Mouse (Mus musculus): ENCODE measurements around the gene Qtrt2.

Qtrt2 gene

DNA sequence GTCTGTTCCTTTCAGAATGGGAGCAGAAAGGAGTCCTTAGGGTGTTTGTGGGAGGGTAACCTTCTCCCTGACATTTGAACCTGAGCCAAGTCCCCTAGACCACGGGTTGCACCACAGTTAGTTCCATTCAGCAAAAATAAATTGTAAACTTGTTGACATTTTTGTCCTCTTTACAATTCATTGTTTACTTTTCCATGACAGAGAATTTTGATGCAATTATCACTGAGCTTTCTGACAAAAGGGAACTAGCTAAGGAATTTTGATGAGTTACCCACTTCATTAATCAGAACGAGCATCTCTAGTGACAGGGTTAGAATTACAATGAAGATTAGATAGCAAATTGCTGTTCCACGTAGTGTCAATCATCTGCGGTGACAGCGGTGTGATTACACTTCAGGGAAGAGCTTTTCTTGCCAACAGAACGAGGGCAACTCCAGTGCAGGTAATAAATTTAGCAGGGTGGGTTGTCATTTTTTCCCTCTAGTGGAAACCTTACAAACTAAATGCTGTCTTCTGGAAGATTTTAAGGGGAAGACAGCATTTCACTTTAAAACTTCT is 1.5 kb downstream of the Qtrt2 start:
- no peak for DNase-seq (ENCODE audit: low spot score in 2 of 2)

DNA sequence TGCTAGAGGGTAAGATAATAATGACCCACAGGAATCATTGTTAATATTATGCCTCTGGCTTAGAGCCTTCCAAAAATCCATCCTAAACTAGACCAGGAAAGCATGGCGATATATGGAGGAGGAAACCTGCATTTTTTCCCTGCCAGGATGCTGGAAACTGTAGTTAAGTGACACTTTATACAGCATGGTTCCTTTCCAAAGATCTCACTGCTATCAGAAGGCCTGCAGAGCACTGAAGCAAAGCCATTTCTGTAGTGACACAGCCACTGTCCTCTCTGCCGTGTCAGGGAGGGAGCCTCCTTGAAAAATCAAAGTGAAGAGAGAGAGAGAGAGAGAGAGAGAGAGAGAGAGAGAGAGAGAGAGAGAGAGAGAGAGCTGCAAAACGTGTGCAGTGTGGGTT is 4.0 kb downstream of the Qtrt2 start:
- no peak for DNase-seq (ENCODE audit: low spot score in 2 of 2)

GRCm38 (mm10) chr16:43922024-43922423 is 4.6 kb downstream of the Qtrt2 start:
- DNase-seq (ENCODE audit: low spot score in 2 of 2): no peak

- no peak for DNase-seq (ENCODE audit: low spot score in 2 of 2)
These were observed 7.7 kb downstream of the Qtrt2 start for GRCm38 (mm10) chr16:43918867-43919266.

GRCm38 (mm10) chr16:43908881-43909280 is 17.7 kb downstream of the Qtrt2 start:
- no peak for DNase-seq (ENCODE audit: low spot score in 2 of 2)

GRCm38 (mm10) chr16:43900571-43900970 is 26.0 kb downstream of the Qtrt2 start:
- DNase-seq (ENCODE audit: low spot score in 2 of 2): no peak

- DNase-seq (ENCODE audit: low spot score in 2 of 2): no peak
These were observed 26.5 kb downstream of the Qtrt2 start for GRCm38 (mm10) chr16:43900138-43900537.

- no peak for DNase-seq (ENCODE audit: low spot score in 2 of 2)
These were observed 32.1 kb downstream of the Qtrt2 start for GRCm38 (mm10) chr16:43894501-43894900.

GRCm38 (mm10) chr16:43890747-43891336 is 35.8 kb downstream of the Qtrt2 start:
- no peak for DNase-seq (ENCODE audit: low spot score in 2 of 2)

- DNase-seq (ENCODE audit: low spot score in 2 of 2): no peak
These were observed 36.6 kb downstream of the Qtrt2 start for GRCm38 (mm10) chr16:43890005-43890336.

DNA sequence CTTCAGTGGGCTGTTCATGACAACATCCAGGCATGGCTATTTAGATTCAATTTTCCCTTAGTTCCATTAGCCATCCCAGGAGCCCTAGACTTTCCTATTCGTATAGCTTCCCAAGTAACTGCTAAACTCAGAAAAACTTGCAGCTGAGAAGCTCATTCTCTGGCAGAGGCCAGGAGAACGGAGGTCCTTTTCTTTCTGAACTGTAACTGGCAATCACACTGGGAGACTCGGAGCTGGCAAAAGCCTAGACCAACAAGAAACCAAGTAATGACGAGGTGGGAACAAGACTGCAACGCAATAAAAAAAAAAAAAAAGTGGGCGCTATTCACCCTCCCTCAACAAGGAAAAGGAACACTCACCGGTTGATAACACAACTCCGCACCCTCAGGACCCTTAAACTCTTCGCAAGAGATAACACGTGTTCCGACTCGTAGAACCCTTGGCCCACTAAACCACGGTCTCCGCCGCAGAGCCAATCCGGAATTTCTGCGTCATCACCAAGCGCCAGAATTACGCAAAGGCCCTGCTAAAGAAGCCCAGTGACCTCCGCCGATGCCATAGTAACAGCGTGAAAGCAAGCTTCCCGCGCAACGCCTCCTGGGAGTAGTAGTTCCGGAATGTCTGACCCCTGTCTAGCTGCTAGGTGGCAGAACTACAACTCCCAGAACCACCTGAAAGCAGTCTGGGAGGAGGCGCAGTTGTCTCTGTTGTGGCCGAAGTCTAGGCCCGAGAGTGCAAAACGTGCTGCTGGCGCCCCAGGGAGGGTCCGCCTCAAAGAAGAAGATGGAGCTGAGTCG is 37.2 kb downstream of the Qtrt2 start, which contains the start of gene Ccdc191:
Gene Ccdc191 (plus strand): TSS at position 593 of the 797 bp plus-strand sequence.
- peak; percentile 98 to 100 for DNase-seq (ENCODE audit: low spot score in 2 of 2)

- DNase-seq (ENCODE audit: low spot score in 2 of 2): no peak
These were observed 44.3 kb downstream of the Qtrt2 start for GRCm38 (mm10) chr16:43882329-43882728.

- DNase-seq (ENCODE audit: low spot score in 2 of 2): no peak
These were observed 45.0 kb downstream of the Qtrt2 start for GRCm38 (mm10) chr16:43881636-43882035.

- DNase-seq (ENCODE audit: low spot score in 2 of 2): no peak
These were observed 46.8 kb downstream of the Qtrt2 start for GRCm38 (mm10) chr16:43879769-43880168.

DNA sequence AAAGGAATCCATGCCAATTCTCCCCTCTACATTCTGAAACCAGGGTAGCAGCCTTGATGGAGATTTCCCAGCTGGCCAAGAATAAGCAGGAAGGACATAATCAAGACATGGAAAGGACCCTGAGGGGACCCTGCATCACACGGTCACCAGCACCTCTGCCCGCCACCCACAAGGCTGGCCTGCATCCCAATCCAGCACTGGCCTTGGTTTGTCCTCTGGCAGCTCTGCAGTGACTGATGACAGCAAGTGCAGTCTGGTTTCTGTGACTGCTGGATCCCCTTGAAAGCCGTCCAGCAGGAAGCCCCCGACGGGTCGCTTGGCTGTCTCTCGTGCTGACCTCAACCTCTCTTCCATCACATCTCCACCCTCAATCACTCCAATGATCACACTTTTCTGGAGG is 55.2 kb downstream of the Qtrt2 start:
- no peak for DNase-seq (ENCODE audit: low spot score in 2 of 2)

GRCm38 (mm10) chr16:43869805-43870204 is 56.8 kb downstream of the Qtrt2 start:
- no peak for DNase-seq (ENCODE audit: low spot score in 2 of 2)

DNA sequence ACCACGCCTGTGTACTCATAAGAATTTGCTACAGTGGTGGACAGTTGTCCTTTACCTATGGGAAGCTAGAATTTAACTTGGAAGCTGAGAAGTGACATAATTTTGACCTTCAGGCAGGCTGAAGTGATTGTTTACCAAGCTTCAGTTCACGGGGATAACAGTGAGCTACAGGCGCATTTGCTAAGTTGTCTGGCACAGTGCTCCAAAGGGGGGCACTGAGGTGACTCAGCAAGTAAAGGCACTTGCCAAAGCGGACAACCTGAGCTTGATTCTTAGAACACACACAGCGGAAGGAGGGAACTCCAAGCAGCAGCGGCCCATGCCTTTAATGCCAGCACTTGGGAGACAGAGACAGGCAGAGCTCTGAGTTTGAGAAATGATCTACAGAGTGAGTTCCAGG is 66.0 kb downstream of the Qtrt2 start:
- DNase-seq (ENCODE audit: low spot score in 2 of 2): no peak

GRCm38 (mm10) chr16:43858941-43859476 is 67.6 kb downstream of the Qtrt2 start:
- DNase-seq (ENCODE audit: low spot score in 2 of 2): no peak

- DNase-seq (ENCODE audit: low spot score in 2 of 2): no peak
These were observed 76.8 kb downstream of the Qtrt2 start for GRCm38 (mm10) chr16:43849839-43850238.

DNA sequence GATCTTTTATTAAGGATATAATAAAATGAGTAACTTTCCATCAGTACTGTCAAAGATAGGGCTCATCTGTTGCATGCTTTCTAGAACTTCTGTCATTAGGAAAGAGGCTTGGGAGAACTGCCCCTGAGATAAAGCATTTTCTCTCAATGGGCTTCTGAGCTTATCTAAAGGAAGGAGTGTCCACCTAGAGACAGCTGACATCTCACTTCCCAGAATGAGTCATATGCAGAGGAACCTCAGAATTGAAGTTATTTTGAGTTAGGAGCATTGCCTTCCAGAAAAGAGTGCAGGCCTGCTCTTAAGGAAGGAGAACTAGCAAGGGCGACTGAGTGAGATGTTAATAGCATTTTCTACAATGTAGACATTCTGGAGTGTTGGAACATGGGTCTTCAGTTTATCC is 85.4 kb downstream of the Qtrt2 start:
- DNase-seq (ENCODE audit: low spot score in 2 of 2): no peak

DNA sequence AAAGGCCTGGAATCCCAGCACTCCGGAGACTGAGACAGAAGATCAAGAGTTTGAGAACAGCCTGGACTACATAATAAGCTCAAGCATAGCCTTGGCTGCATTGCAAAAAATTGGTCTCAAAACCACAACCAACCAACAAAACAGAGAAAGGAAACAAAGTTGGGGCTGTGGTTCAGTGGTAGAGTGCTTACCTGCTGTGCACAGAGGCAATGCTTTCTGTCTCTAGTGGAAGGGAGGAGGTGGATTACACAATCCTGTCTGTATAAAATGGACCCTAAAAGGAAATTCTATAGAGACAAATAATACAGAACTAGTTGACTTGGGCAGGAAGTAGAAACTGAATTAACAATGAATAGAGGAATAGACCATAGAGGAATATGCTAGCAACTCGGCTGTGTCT is 94.7 kb downstream of the Qtrt2 start:
- DNase-seq (ENCODE audit: low spot score in 2 of 2): no peak

GRCm38 (mm10) chr16:43827492-43827891 is 99.1 kb downstream of the Qtrt2 start:
- DNase-seq (ENCODE audit: low spot score in 2 of 2): no peak

DNA sequence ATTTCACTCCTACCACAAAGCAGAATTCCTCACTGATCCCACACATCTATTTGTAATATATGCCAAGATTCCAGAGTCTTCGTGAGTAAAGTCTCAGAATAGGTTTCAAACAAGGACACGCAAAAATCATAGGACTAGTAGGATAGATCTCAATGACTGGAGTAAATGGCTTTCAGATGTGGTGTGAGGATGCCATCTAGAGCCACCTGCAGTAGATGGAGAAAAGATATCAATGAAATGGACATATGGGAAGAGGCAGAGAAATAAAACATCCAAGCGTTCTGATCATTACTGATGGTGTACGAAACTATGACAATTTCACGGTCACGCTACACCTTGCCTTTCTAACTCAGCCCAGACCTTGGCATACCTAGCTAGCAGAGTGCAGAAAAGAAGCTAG is 108.2 kb downstream of the Qtrt2 start:
- no peak for DNase-seq (ENCODE audit: low spot score in 2 of 2)
